Mouse (Mus musculus): ENCODE data around the gene Rps10.
"Not testable (repeated sequence)": the region's sequence is repeated elsewhere in the genome, so short reads cannot be mapped to it uniquely, and the experiment has no call there.

- not testable (repeated sequence) for TF ChIP-seq GATA1 (IDR thresholded peaks at IDR 0.05; ENCODE audit: borderline replicate concordance, low read length); FLI1 (IDR thresholded peaks at IDR 0.05; ENCODE audit: low read length)
Observed at GRCm38 (mm10) chr17:27639851-27640250, 3.4 kb upstream of the Rps10 start.

Data from megakaryocyte, embryonic 14.5 days (primary cell).